Mouse (Mus musculus) heart, postnatal 0 days (tissue): ENCODE results near the gene Gm37240.

ENCODE experiments used
- CTCF ChIP-seq: IDR thresholded peaks from 2 replicates; pipeline ENCODE4 v1.5.1; 2016; ENCODE audit warnings: antibody characterized with exemption, control low read depth, low read depth
- EP300 ChIP-seq: IDR thresholded peaks from 2 replicates; pipeline ENCODE4 v1.6.1; 2016; ENCODE audit warnings: antibody characterized with exemption, low read depth

- no peak for TF ChIP-seq CTCF
- no peak for TF ChIP-seq EP300
These were observed 1318.8 kb downstream of the Gm37240 start for GRCm38 (mm10) chr3:84568540-84568939.
